Mouse (Mus musculus) liver, adult (tissue): ENCODE data around the gene Inpp5k.
A peak's percentile ranks its signal among the peaks of the same experiment; 100 is the strongest.

Experiments
- GATA4 ChIP-seq: IDR thresholded peaks from 2 replicates; pipeline ENCODE4 v1.6.1; 2014; ENCODE audit warnings: mild to moderate bottlenecking, low read length; ENCODE audit not compliant: insufficient replicate concordance

Gene Inpp5k

GRCm38 (mm10) chr11:75605318-75605717 lies 25.5 kb upstream of the Inpp5k start:
- TF ChIP-seq GATA4: no peak

- no peak for TF ChIP-seq GATA4
These were observed 22.0 kb upstream of the Inpp5k start for GRCm38 (mm10) chr11:75608776-75609175.

- no peak for TF ChIP-seq GATA4
These were observed 20.8 kb upstream of the Inpp5k start for GRCm38 (mm10) chr11:75610021-75610420.

- no peak for TF ChIP-seq GATA4
These were observed 16.0 kb upstream of the Inpp5k start for GRCm38 (mm10) chr11:75614769-75615168.

- TF ChIP-seq GATA4: no peak
These were observed 15.2 kb upstream of the Inpp5k start for GRCm38 (mm10) chr11:75615556-75615955.

- no peak for TF ChIP-seq GATA4
These were observed 11.7 kb upstream of the Inpp5k start for GRCm38 (mm10) chr11:75619133-75619532.

GRCm38 (mm10) chr11:75620136-75620780 lies 10.5 kb upstream of the Inpp5k start:
- TF ChIP-seq GATA4: no peak

GRCm38 (mm10) chr11:75621426-75621825 lies 9.4 kb upstream of the Inpp5k start:
- TF ChIP-seq GATA4: no peak

GRCm38 (mm10) chr11:75622588-75623329 lies 8.0 kb upstream of the Inpp5k start:
- no peak for TF ChIP-seq GATA4

GRCm38 (mm10) chr11:75624102-75624554 lies 6.7 kb upstream of the Inpp5k start:
- no peak for TF ChIP-seq GATA4

- no peak for TF ChIP-seq GATA4
These were observed 5.0 kb upstream of the Inpp5k start for GRCm38 (mm10) chr11:75625820-75626219.

- TF ChIP-seq GATA4: no peak
These were observed 690 bp upstream of the Inpp5k start for GRCm38 (mm10) chr11:75630098-75630497.

- TF ChIP-seq GATA4: no peak
These were observed 905 bp downstream of the Inpp5k start for GRCm38 (mm10) chr11:75631561-75632225.

- TF ChIP-seq GATA4: no peak
These were observed 2.1 kb downstream of the Inpp5k start for GRCm38 (mm10) chr11:75632921-75633320.

- no peak for TF ChIP-seq GATA4
These were observed 4.0 kb downstream of the Inpp5k start for GRCm38 (mm10) chr11:75634801-75635200.

- TF ChIP-seq GATA4: peak; percentile 13; the same call in 1 of the 2 replicates
These were observed 4.5 kb downstream of the Inpp5k start for GRCm38 (mm10) chr11:75635315-75635714.
